Mouse (Mus musculus) spleen, adult 2 months (tissue): ENCODE measurements around the gene Spata2.

Source experiments
- CTCF ChIP-seq: fragments of 200-500 bp; IDR thresholded peaks from 2 replicates; pipeline ENCODE4 v1.5.1; 2011; ENCODE audit warnings: mild to moderate bottlenecking, inconsistent platforms; ENCODE audit not compliant: insufficient read depth, insufficient read length, insufficient replicate concordance; ENCODE audit errors: extremely low read depth
- POLR2A ChIP-seq: fragments of 200-500 bp; IDR thresholded peaks from 2 replicates; pipeline ENCODE4 v1.6.1; 2011; ENCODE audit warnings: low read depth, low read length, inconsistent platforms

DNA sequence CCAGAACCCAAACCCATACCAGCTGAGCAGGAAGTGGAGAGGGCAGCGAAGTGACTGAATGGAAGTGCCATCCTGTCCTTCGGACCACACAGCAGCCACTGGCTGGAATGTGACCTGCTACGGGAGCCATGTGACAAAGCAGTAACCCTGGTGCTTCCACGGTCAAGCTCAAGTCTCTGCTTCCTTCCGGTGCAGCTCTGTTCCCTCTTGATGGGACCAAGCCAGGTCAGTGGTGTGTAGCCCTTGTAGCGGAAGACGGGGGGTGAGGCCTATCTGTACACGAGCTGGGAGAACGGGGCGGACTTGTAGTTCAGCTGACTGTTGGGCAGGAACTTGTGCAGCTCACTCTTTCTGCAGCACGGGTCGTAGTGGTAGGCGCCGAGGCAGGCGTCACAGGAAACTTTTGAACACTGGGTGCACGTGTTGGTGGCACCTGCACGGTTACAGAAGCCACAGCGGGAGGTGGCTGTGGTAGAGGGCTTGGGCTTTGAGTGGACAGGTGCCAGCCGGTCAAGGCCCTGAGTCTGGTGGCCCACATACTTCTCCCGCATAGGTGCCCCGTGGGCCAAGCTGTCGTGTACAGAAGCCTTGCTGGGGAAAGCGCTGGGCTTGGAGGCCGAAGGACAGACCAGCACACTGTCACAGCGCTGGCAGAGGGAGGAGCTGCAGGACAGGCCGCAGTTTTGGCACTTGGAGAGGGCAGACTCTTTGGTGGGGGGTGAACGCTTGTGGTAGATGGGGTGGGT is 9.4 kb downstream of the Spata2 start:
- TF ChIP-seq POLR2A (no peak), CTCF (no peak)
